23 mouse cellular contexts compared by ENCODE assay signal in genomic region chr3:70308061-70308461, GRCm38 (mm10).
DNase-seq lines count a peak whose midpoint lies in the region; ATAC-seq and TF ChIP-seq lines count a peak whose summit lies in the region.
"Had no signal": no experiment of that assay in that cellular context is flagged by ENCODE, and none has a peak within 500 bp of the region (broad histone marks: within the 10 kb centered on the region; RNA-seq: fewer than 3 reads in every experiment).

No protein-coding gene starts in this region.

- no peaks in the 10 kb centered on the region for H3K9me3 ChIP-seq in forebrain, embryonic 15.5 days
- H3K9me3 ChIP-seq in forebrain, postnatal 0 days (ENCODE audit: low read length): no peaks in the 10 kb centered on the region
- no peaks in the 10 kb centered on the region for H3K9me3 ChIP-seq in midbrain, embryonic 15.5 days
- no peaks in the 10 kb centered on the region for H3K9me3 ChIP-seq in midbrain, embryonic 14.5 days (ENCODE audit: control insufficient read depth, low read length)
- H3K9me3 ChIP-seq: embryonic facial prominence, embryonic 15.5 days; heart, embryonic 12.5 days; hindbrain, embryonic 12.5 days; limb, embryonic 10.5 days; neural tube, embryonic 15.5 days had no signal

- H3K4me1 ChIP-seq in forebrain, embryonic 15.5 days: no peaks in the 10 kb centered on the region
- H3K4me1 ChIP-seq in forebrain, postnatal 0 days (ENCODE audit: insufficient read depth): 0 out of 2 replicates have a peak, but pooled peaks cover 5% of the 10 kb centered on the region
- no peaks in the 10 kb centered on the region for H3K4me1 ChIP-seq in midbrain, embryonic 15.5 days
- no peaks in the 10 kb centered on the region for H3K4me1 ChIP-seq in midbrain, embryonic 14.5 days (ENCODE audit: control insufficient read depth, insufficient read depth, low read length)
- H3K4me1 ChIP-seq: embryonic facial prominence, embryonic 15.5 days; heart, embryonic 12.5 days; hindbrain, embryonic 12.5 days; megakaryocyte, embryonic 14.5 days had no signal

- no peaks in the 10 kb centered on the region for H3K27me3 ChIP-seq in forebrain, embryonic 15.5 days
- H3K27me3 ChIP-seq in forebrain, postnatal 0 days (ENCODE audit: insufficient read depth, low read length): no peaks in the 10 kb centered on the region
- H3K27me3 ChIP-seq in midbrain, embryonic 15.5 days (replicated peaks): no peaks in the 10 kb centered on the region
- H3K27me3 ChIP-seq in midbrain, embryonic 14.5 days (ENCODE audit: control insufficient read depth, insufficient read depth, low read length): no peaks in the 10 kb centered on the region
- H3K27me3 ChIP-seq: embryonic facial prominence, embryonic 15.5 days; heart, embryonic 12.5 days; hindbrain, embryonic 12.5 days; megakaryocyte, embryonic 14.5 days; neural tube, embryonic 15.5 days had no signal

- TF ChIP-seq CTCF in forebrain, postnatal 0 days (IDR thresholded peaks at IDR 0.05; ENCODE audit: low read depth): no peak

- H3K27ac ChIP-seq in forebrain, embryonic 15.5 days (replicated peaks): peak overlapping the region; percentile 53
- no peak overlapping the region; the same call in 1 of the 2 replicates for H3K27ac ChIP-seq in forebrain, postnatal 0 days (ENCODE audit: low read depth, low read length)
- no peak overlapping the region for H3K27ac ChIP-seq in midbrain, embryonic 15.5 days
- H3K27ac ChIP-seq in midbrain, embryonic 14.5 days (replicated peaks; ENCODE audit: low read depth, low read length): no peak overlapping the region
- H3K27ac ChIP-seq: embryonic facial prominence, embryonic 15.5 days; hindbrain, embryonic 12.5 days; left cerebral cortex, adult 2 months; limb, embryonic 10.5 days; neural tube, embryonic 15.5 days had no signal

- ATAC-seq in forebrain, embryonic 15.5 days (replicated peaks): peak; percentile 65
- ATAC-seq in forebrain, postnatal 0 days: no peak; the same call in 1 of the 2 replicates
- ATAC-seq in midbrain, embryonic 15.5 days (replicated peaks): 0 out of 2 replicates have a peak, but pooled peaks have one; percentile 52
- ATAC-seq in midbrain, embryonic 14.5 days (ENCODE audit: low FRiP score, low TSS enrichment): no peak; the same call in 1 of the 2 replicates
- ATAC-seq: liver, postnatal 0 days; midbrain, embryonic 16.5 days had no signal

- H3K4me3 ChIP-seq in forebrain, embryonic 15.5 days: no peak overlapping the region
- H3K4me3 ChIP-seq in forebrain, postnatal 0 days (ENCODE audit: low read depth, low read length): no peak overlapping the region
- no peak overlapping the region for H3K4me3 ChIP-seq in midbrain, embryonic 15.5 days
- H3K4me3 ChIP-seq in midbrain, embryonic 14.5 days (replicated peaks; ENCODE audit: low read depth, low read length): no peak overlapping the region
- H3K4me3 ChIP-seq: embryonic facial prominence, embryonic 15.5 days; heart, embryonic 12.5 days; hindbrain, embryonic 12.5 days; left cerebral cortex, adult 2 months; limb, embryonic 10.5 days; megakaryocyte, embryonic 14.5 days; neural tube, embryonic 15.5 days had no signal

- H3K9ac ChIP-seq in forebrain, embryonic 15.5 days (replicated peaks): no peak overlapping the region
- no peak overlapping the region for H3K9ac ChIP-seq in forebrain, postnatal 0 days
- H3K9ac ChIP-seq in midbrain, embryonic 15.5 days: no peak overlapping the region
- no peak overlapping the region for H3K9ac ChIP-seq in midbrain, embryonic 14.5 days (replicated peaks; ENCODE audit: low read length)
- H3K9ac ChIP-seq: embryonic facial prominence, embryonic 15.5 days; heart, embryonic 12.5 days; hindbrain, embryonic 12.5 days; liver, postnatal 0 days; neural tube, embryonic 15.5 days had no signal

- H3K36me3 ChIP-seq in forebrain, embryonic 15.5 days: no peaks in the 10 kb centered on the region
- H3K36me3 ChIP-seq in forebrain, postnatal 0 days (ENCODE audit: insufficient read depth): no peaks in the 10 kb centered on the region
- H3K36me3 ChIP-seq in midbrain, embryonic 15.5 days (replicated peaks): no peaks in the 10 kb centered on the region
- no peaks in the 10 kb centered on the region for H3K36me3 ChIP-seq in midbrain, embryonic 14.5 days (ENCODE audit: control insufficient read depth, insufficient read depth, low read length)
- H3K36me3 ChIP-seq: embryonic facial prominence, embryonic 15.5 days; heart, embryonic 12.5 days; hindbrain, embryonic 12.5 days; limb, embryonic 10.5 days; neural tube, embryonic 15.5 days had no signal

- no peak for DNase-seq in forebrain, postnatal 0 days
- no peak for DNase-seq in midbrain, embryonic 14.5 days
- peak; percentile 81 for DNase-seq in cerebellum, adult 9-10 months
- DNase-seq in thymus, postnatal 4 days: no peak
- DNase-seq in lung, adult 18-20 months: no peak
- no peak for DNase-seq in urinary bladder, postnatal 36 days (ENCODE audit: low spot score in 2 of 2)
- DNase-seq: heart, adult 11 months; heart, postnatal 14 days; kidney, adult 11 months; liver, postnatal 0 days; lung, postnatal 14 days; right cerebral cortex, postnatal 14 days; spleen, adult 18-20 months had no signal

- 60% methylated on average over 3 of the region's 3 CpGs for WGBS in forebrain, embryonic 15.5 days
- WGBS in forebrain, postnatal 0 days: 38% methylated on average over 3 of the region's 3 CpGs
- WGBS in midbrain, embryonic 15.5 days: 81% methylated on average over 3 of the region's 3 CpGs
- WGBS in midbrain, embryonic 14.5 days: 83% methylated on average over 3 of the region's 3 CpGs

- no peak overlapping the region for H3K4me2 ChIP-seq in forebrain, embryonic 15.5 days (replicated peaks)
- H3K4me2 ChIP-seq in forebrain, postnatal 0 days (ENCODE audit: low read depth): no peak overlapping the region
- H3K4me2 ChIP-seq in midbrain, embryonic 15.5 days: no peak overlapping the region
- no peak overlapping the region for H3K4me2 ChIP-seq in midbrain, embryonic 14.5 days (ENCODE audit: low read length)
- H3K4me2 ChIP-seq: embryonic facial prominence, embryonic 15.5 days; heart, embryonic 12.5 days; hindbrain, embryonic 12.5 days; neural tube, embryonic 15.5 days had no signal

Comparison
In these comparisons a context has a peak if more than half of its experiments do, and no peak if none do; other contexts are left out.
1. ATAC-seq: peak in forebrain, embryonic 15.5 days (single experiment) and midbrain, embryonic 15.5 days (single experiment); none in forebrain, postnatal 0 days (single experiment) and midbrain, embryonic 14.5 days (single experiment).